8 mouse cellular contexts compared by ENCODE assay signal in genomic region chr14:76505101-76505438, GRCm38 (mm10). TPM values are rescaled to one million over a fixed set of nuclear protein-coding genes. Genes with fewer than 3 reads are reported as not detected.
DNase-seq lines count a peak whose midpoint lies in the region; ATAC-seq lines count a peak whose summit lies in the region.

No protein-coding gene starts in this region.

- H3K4me1 ChIP-seq in hindbrain, embryonic 16.5 days (ENCODE audit: control insufficient read depth, insufficient read depth, low read depth, low read length) = peaks cover 28% of the 10 kb centered on the region
- H3K4me1 ChIP-seq in midbrain, embryonic 16.5 days (ENCODE audit: control insufficient read depth, insufficient read depth, low read length) = peaks cover 26% of the 10 kb centered on the region

- H3K27me3 ChIP-seq in hindbrain, embryonic 16.5 days (replicated peaks; ENCODE audit: control insufficient read depth, insufficient read depth, low read length) = no peaks in the 10 kb centered on the region
- no peaks in the 10 kb centered on the region for H3K27me3 ChIP-seq in midbrain, embryonic 16.5 days (ENCODE audit: control insufficient read depth, insufficient read depth, low read depth, low read length)

- no peaks in the 10 kb centered on the region for H3K9me3 ChIP-seq in hindbrain, embryonic 16.5 days (ENCODE audit: control insufficient read depth, low read length)
- no peaks in the 10 kb centered on the region for H3K9me3 ChIP-seq in midbrain, embryonic 16.5 days (replicated peaks; ENCODE audit: control insufficient read depth, low read length, poor library complexity, severe bottlenecking)

- H3K27ac ChIP-seq in hindbrain, embryonic 16.5 days (ENCODE audit: low read depth, low read length) = peak overlapping the region; percentile 99
- H3K27ac ChIP-seq in midbrain, embryonic 16.5 days (ENCODE audit: low read length) = peak overlapping the region; percentile 100

- peak overlapping the region; percentile 92 for H3K9ac ChIP-seq in hindbrain, embryonic 16.5 days (ENCODE audit: low read depth, low read length)
- peak overlapping the region; percentile 92 for H3K9ac ChIP-seq in midbrain, embryonic 16.5 days (ENCODE audit: low read depth, low read length)

- WGBS in hindbrain, embryonic 16.5 days = 1% methylated on average over 10 of the region's 10 CpGs
- WGBS in midbrain, embryonic 16.5 days = under 1% methylated on average over 10 of the region's 10 CpGs

- peak overlapping the region; percentile 70 for H3K4me3 ChIP-seq in hindbrain, embryonic 16.5 days (ENCODE audit: low read length)
- H3K4me3 ChIP-seq in midbrain, embryonic 16.5 days (ENCODE audit: low read depth, low read length) = peak overlapping the region; percentile 59

- peak; percentile 44 for DNase-seq in layer of hippocampus, adult 11-12 months (ENCODE audit: low spot score)
- DNase-seq in layer of hippocampus, postnatal 36 days = no peak
- DNase-seq in c-Kit-positive CD71-positive TER-119-positive erythroid progenitor cells, embryonic 14.5 days (ENCODE audit: low spot score) = peak; percentile 32
- no peak for DNase-seq in left cerebral cortex, adult 8-10 months (ENCODE audit: low spot score in 2 of 2)
- DNase-seq in T-cell, adult 2 months (ENCODE audit: low spot score) = no peak

- peak overlapping the region; percentile 92 for H3K4me2 ChIP-seq in hindbrain, embryonic 16.5 days (ENCODE audit: low read length)
- peak overlapping the region; percentile 91 for H3K4me2 ChIP-seq in midbrain, embryonic 16.5 days (ENCODE audit: low read length)

- ATAC-seq in hindbrain, embryonic 16.5 days = no peak
- no peak for ATAC-seq in midbrain, embryonic 16.5 days
- ATAC-seq in activated CD4-positive, CD25-positive, alpha-beta regulatory T cell, adult 4 months = no peak

- peaks cover 3% of the 10 kb centered on the region; the same call in 1 of the 2 replicates for H3K36me3 ChIP-seq in hindbrain, embryonic 16.5 days (ENCODE audit: control insufficient read depth, insufficient read depth, low read length)
- H3K36me3 ChIP-seq in midbrain, embryonic 16.5 days (ENCODE audit: control insufficient read depth, insufficient read depth, low read length) = peaks cover 6% of the 10 kb centered on the region; the same call in 1 of the 2 replicates

RNA-seq across cellular contexts. Expression of gene Serp2, which starts 51.6 kb away (rescaled TPM):
- total RNA-seq in layer of hippocampus, postnatal 36 days (2021) = 100 to 1,000 TPM; 140 to 147 TPM
- polyA plus RNA-seq in hindbrain, embryonic 16.5 days (2015; fragmentation: Nextera tagmentation; extraction: Ambion mirVana) = 222 and 255 TPM in 2 replicates
- 207 and 239 TPM in 2 replicates for polyA plus RNA-seq in midbrain, embryonic 16.5 days (2015; fragmentation: Nextera tagmentation; extraction: Ambion mirVana)
- 1 to 10 TPM; 3.8 to 5.4 TPM for polyA plus RNA-seq in activated CD4-positive, CD25-positive, alpha-beta regulatory T cell, adult 4 months (2017; shearing (Covaris generic))
- 100 to 1,000 TPM; 143 to 176 (median 163) TPM for total RNA-seq in left cerebral cortex, adult 8-10 months (2022)

Comparison
In these comparisons a context has a peak if more than half of its experiments do, and no peak if none do; other contexts are left out.
1. DNase-seq: peak in layer of hippocampus, adult 11-12 months (single experiment) and c-Kit-positive CD71-positive TER-119-positive erythroid progenitor cells, embryonic 14.5 days (single experiment); none in layer of hippocampus, postnatal 36 days (0 of 2), left cerebral cortex, adult 8-10 months (0 of 2) and T-cell, adult 2 months (single experiment).
2. RNA of gene Serp2, which starts 51.6 kb away (polyA plus RNA-seq): 222 to 255 TPM in hindbrain, embryonic 16.5 days and 207 to 239 TPM in midbrain, embryonic 16.5 days; 3.8 to 5.4 TPM in activated CD4-positive, CD25-positive, alpha-beta regulatory T cell, adult 4 months; every median in the first group is over 10 times any median in the second.